Mouse (Mus musculus): Measurements from ENCODE around the gene Grin2c.

GRCm38 (mm10) chr11:115259134-115259533, 7.9 kb downstream of the Grin2c start:
- TF ChIP-seq GATA1 (IDR thresholded peaks at IDR 0.05; ENCODE audit: low read length), result no peak
- TF ChIP-seq TAL1 (IDR thresholded peaks at IDR 0.05; ENCODE audit: low read length), result no peak

Measured in erythroblast, embryonic 14.5 days (primary cell).